Mouse (Mus musculus) lung, embryonic 14.5 days (tissue): ENCODE data around the gene Gm9837. TPM values are rescaled to one million over a fixed set of nuclear protein-coding genes. Genes with fewer than 3 reads are reported as not detected.

Experiments used
- ATAC-seq: fragments of 200-750 bp; cut with Nextera tagmentation; 2 replicates; pipeline ENCODE4 v1.8.0; 2017; ENCODE audit warnings: mild to moderate bottlenecking, moderate TSS enrichment, moderate library complexity; ENCODE audit not compliant: insufficient read depth
- DNase-seq: peaks from one replicate; pipeline ENCODE4 v3.0.0-alpha.2; 2015
- H3K27ac ChIP-seq: fragments of 300-500 bp; sonication (generic); 2 replicates; pipeline ENCODE4 v1.5.1; 2014; ENCODE audit warnings: low read depth, mild to moderate bottlenecking, moderate library complexity
- H3K27me3 ChIP-seq: fragments of 300-500 bp; sonication (generic); 2 replicates; pipeline ENCODE4 v1.6.1; 2014; ENCODE audit warnings: low read length, control low read depth; ENCODE audit not compliant: insufficient read depth
- H3K36me3 ChIP-seq: fragments of 300-500 bp; sonication (generic); 2 replicates; pipeline ENCODE4 v1.6.1; 2014; ENCODE audit warnings: control low read depth; ENCODE audit not compliant: insufficient read depth
- H3K4me1 ChIP-seq: fragments of 300-500 bp; sonication (generic); 2 replicates; pipeline ENCODE4 v1.6.1; 2014; ENCODE audit warnings: antibody characterized with exemption, control low read depth; ENCODE audit not compliant: insufficient read depth
- H3K4me2 ChIP-seq: fragments of 300-500 bp; sonication (generic); 2 replicates; pipeline ENCODE4 v1.6.1; 2014; ENCODE audit warnings: mild to moderate bottlenecking
- H3K4me3 ChIP-seq: fragments of 300-500 bp; sonication (generic); 2 replicates; pipeline ENCODE4 v1.5.1; 2014; ENCODE audit warnings: low read depth, low read length
- H3K9ac ChIP-seq: fragments of 300-500 bp; sonication (generic); 2 replicates; pipeline ENCODE4 v1.6.1; 2014
- H3K9me3 ChIP-seq: fragments of 300-500 bp; sonication (generic); 2 replicates; pipeline ENCODE4 v1.6.1; 2016; ENCODE audit warnings: low read depth, low read length, control low read depth
- CTCF ChIP-seq: IDR thresholded peaks from 2 replicates; pipeline ENCODE4 v1.5.1; 2016; ENCODE audit warnings: antibody characterized with exemption, low read depth
- WGBS: fragments of 180-500 bp; shearing (Covaris S2); extraction: QIAGEN DNeasy Blood & Tissue Kit; methylation state at CpG from one replicate; pipeline ENCODE4 v1.1.7; 2014; 5-methylcytosine and 5-hydroxymethylcytosine counted together
- polyA plus RNA-seq: library from polyadenylated mRNA; unstranded; fragments of >200 nt; fragmentation: Nextera tagmentation; extraction: Ambion mirVana; gene quantifications from 2 replicates; pipeline ENCODE4 v1.2.1, GENCODE M21; 2014

The Gm9837 gene
- polyA plus RNA-seq, 1 experiment from 2014 or later, result not detected

GRCm38 (mm10) chr11:53445562-53445961 lies 24.7 kb downstream of the Gm9837 start:
- H3K4me3 ChIP-seq, result no peak overlapping the region
- no peak overlapping the region for H3K27ac ChIP-seq
- ATAC-seq (no peak), DNase-seq (no peak)
- H3K36me3 ChIP-seq, result no peaks in the 10 kb centered on the region
- TF ChIP-seq CTCF, result no peak
- WGBS, result 41% methylated on average over 13 of the region's 13 CpGs
- H3K9me3 ChIP-seq, result no peaks in the 10 kb centered on the region
- H3K4me2 ChIP-seq, result no peak overlapping the region
- H3K4me1 ChIP-seq, result peaks cover 4% of the 10 kb centered on the region; the same call in 1 of the 2 replicates
- H3K27me3 ChIP-seq, result no peaks in the 10 kb centered on the region
- H3K9ac ChIP-seq, result no peak overlapping the region

GRCm38 (mm10) chr11:53443861-53444260 lies 26.4 kb downstream of the Gm9837 start:
- no peak for ATAC-seq
- WGBS, result 32% methylated on average over 6 of the region's 6 CpGs
- peak; percentile 66 for TF ChIP-seq CTCF

GRCm38 (mm10) chr11:53441921-53442320 lies 28.4 kb downstream of the Gm9837 start:
- Histone ChIP-seq H3K9ac (no peak overlapping the region), H3K4me3 (no peak overlapping the region), H3K27me3 (no peaks in the 10 kb centered on the region), H3K4me2 (no peak overlapping the region), H3K36me3 (no peaks in the 10 kb centered on the region), H3K9me3 (no peaks in the 10 kb centered on the region), H3K4me1 (no peaks in the 10 kb centered on the region), H3K27ac (peak overlapping the region; percentile 30; the same call in 1 of the 2 replicates)
- DNase-seq (no peak), ATAC-seq (no peak)
- WGBS, result 18% methylated on average over 12 of the region's 12 CpGs
- TF ChIP-seq CTCF, result no peak

More at GRCm38 (mm10) chr11:53443861-53444260, 26.4 kb downstream of the Gm9837 start:
- no peaks in the 10 kb centered on the region for H3K36me3 ChIP-seq
- no peak overlapping the region for H3K4me2 ChIP-seq
- H3K9ac ChIP-seq, result no peak overlapping the region
- H3K4me3 ChIP-seq, result no peak overlapping the region
- H3K4me1 ChIP-seq, result no peaks in the 10 kb centered on the region
- H3K27ac ChIP-seq, result no peak overlapping the region
- no peaks in the 10 kb centered on the region for H3K27me3 ChIP-seq
- no peak for DNase-seq
- no peaks in the 10 kb centered on the region for H3K9me3 ChIP-seq

- H3K36me3 ChIP-seq, result no peaks in the 10 kb centered on the region
- H3K9ac ChIP-seq, result no peak overlapping the region
- no peak for DNase-seq
- TF ChIP-seq CTCF, result no peak
- no peak overlapping the region for H3K27ac ChIP-seq
- no peak for ATAC-seq
- no peaks in the 10 kb centered on the region for H3K27me3 ChIP-seq
- no peak overlapping the region for H3K4me2 ChIP-seq
- H3K4me3 ChIP-seq, result no peak overlapping the region
- 80% methylated on average over 6 of the region's 6 CpGs for WGBS
- H3K4me1 ChIP-seq, result no peaks in the 10 kb centered on the region
- H3K9me3 ChIP-seq, result no peaks in the 10 kb centered on the region
Measured at GRCm38 (mm10) chr11:53436338-53436737, 33.9 kb downstream of the Gm9837 start.

- H3K9ac ChIP-seq, result no peak overlapping the region
- 78% methylated on average over 8 of the region's 8 CpGs for WGBS
- H3K27me3 ChIP-seq, result no peaks in the 10 kb centered on the region
- ATAC-seq, result no peak
- no peaks in the 10 kb centered on the region for H3K4me1 ChIP-seq
- no peak for DNase-seq
- H3K9me3 ChIP-seq, result no peaks in the 10 kb centered on the region
- TF ChIP-seq CTCF, result no peak
- no peak overlapping the region for H3K27ac ChIP-seq
- no peaks in the 10 kb centered on the region for H3K36me3 ChIP-seq
- H3K4me3 ChIP-seq, result no peak overlapping the region
- H3K4me2 ChIP-seq, result no peak overlapping the region
Measured at GRCm38 (mm10) chr11:53435504-53435903, 34.8 kb downstream of the Gm9837 start.

GRCm38 (mm10) chr11:53433057-53433456 lies 37.2 kb downstream of the Gm9837 start:
- Histone ChIP-seq H3K27ac (no peak overlapping the region), H3K9me3 (no peaks in the 10 kb centered on the region), H3K9ac (no peak overlapping the region), H3K4me2 (no peak overlapping the region), H3K36me3 (peaks cover 9% of the 10 kb centered on the region), H3K4me3 (no peak overlapping the region), H3K27me3 (no peaks in the 10 kb centered on the region), H3K4me1 (peaks cover 7% of the 10 kb centered on the region)
- no peak for DNase-seq
- ATAC-seq, result no peak
- 41% methylated on average over 6 of the region's 6 CpGs for WGBS
- no peak for TF ChIP-seq CTCF

- H3K9me3 ChIP-seq, result no peaks in the 10 kb centered on the region
- peaks cover 7% of the 10 kb centered on the region for H3K4me1 ChIP-seq
- peak overlapping the region; percentile 91 for H3K4me2 ChIP-seq
- TF ChIP-seq CTCF, result no peak
- ATAC-seq, result peak; percentile 63
- no peaks in the 10 kb centered on the region for H3K27me3 ChIP-seq
- DNase-seq, result no peak
- H3K27ac ChIP-seq, result peak overlapping the region; percentile 37
- peak overlapping the region; percentile 40 for H3K9ac ChIP-seq
- peaks cover 11% of the 10 kb centered on the region for H3K36me3 ChIP-seq
- WGBS, result 11% methylated on average over 9 of the region's 9 CpGs
- peak overlapping the region; percentile 94 for H3K4me3 ChIP-seq
Measured at GRCm38 (mm10) chr11:53431347-53432056, 38.8 kb downstream of the Gm9837 start.
